In genomic region chr16:42863231-42863630, GRCm38 (mm10) we compare ENCODE assay signal across 14 mouse cellular contexts.
"Had no signal": no experiment of that assay in that cellular context is flagged by ENCODE, and none has a peak within 500 bp of the region (broad histone marks: within the 10 kb centered on the region; RNA-seq: fewer than 3 reads in every experiment).

No protein-coding gene starts in this region.

- DNase-seq: kidney, adult 18-20 months; kidney, adult 9 months; kidney, postnatal 14 days; kidney, postnatal 4 days; liver, embryonic 13.5 days; lung, adult 2 months; lung, postnatal 14 days; lung, postnatal 4 days; midbrain, embryonic 14.5 days; right cerebral cortex, postnatal 4 days; thymus, adult 18-20 months; thymus, postnatal 36 days had no signal

- H3K4me1 ChIP-seq: liver, embryonic 13.5 days; stomach, embryonic 15.5 days had no signal

- H3K27me3 ChIP-seq: liver, embryonic 13.5 days; stomach, embryonic 15.5 days had no signal

- H3K4me3 ChIP-seq: liver, embryonic 13.5 days; stomach, embryonic 15.5 days had no signal

- H3K36me3 ChIP-seq: liver, embryonic 13.5 days; stomach, embryonic 15.5 days had no signal

- H3K9ac ChIP-seq: liver, embryonic 13.5 days; stomach, embryonic 15.5 days had no signal

- H3K27ac ChIP-seq: liver, embryonic 13.5 days; stomach, embryonic 15.5 days had no signal

- H3K9me3 ChIP-seq: liver, embryonic 13.5 days; stomach, embryonic 15.5 days had no signal

- H3K4me2 ChIP-seq: liver, embryonic 13.5 days; midbrain, embryonic 11.5 days; stomach, embryonic 15.5 days had no signal
